Mouse (Mus musculus) embryonic facial prominence, embryonic 12.5 days (tissue): Measurements from ENCODE around the gene Lrrc8d. TPM values are rescaled to one million over a fixed set of nuclear protein-coding genes. Genes with fewer than 3 reads are reported as not detected.

ENCODE experiments used
- ATAC-seq: fragments of 200-750 bp; cut with Nextera tagmentation; 2 replicates; pipeline ENCODE4 v1.8.0; 2017; ENCODE audit not compliant: insufficient number of reproducible peaks, insufficient read depth, low FRiP score, low TSS enrichment
- H3K27ac ChIP-seq: fragments of 300-500 bp; sonication (generic); 2 replicates; pipeline ENCODE4 v1.5.1; 2016; ENCODE audit warnings: mild to moderate bottlenecking
- H3K27me3 ChIP-seq: fragments of 300-500 bp; sonication (generic); 2 replicates; pipeline ENCODE4 v1.6.1; 2016; ENCODE audit warnings: mild to moderate bottlenecking, moderate library complexity
- H3K36me3 ChIP-seq: fragments of 300-500 bp; sonication (generic); 2 replicates; pipeline ENCODE4 v1.6.1; 2016; ENCODE audit warnings: mild to moderate bottlenecking
- H3K4me1 ChIP-seq: fragments of 300-500 bp; sonication (generic); 2 replicates; pipeline ENCODE4 v1.6.1; 2016
- H3K4me2 ChIP-seq: fragments of 300-500 bp; sonication (generic); replicated peaks from 2 replicates; pipeline ENCODE4 v1.6.1; 2016; ENCODE audit warnings: mild to moderate bottlenecking, moderate library complexity
- H3K4me3 ChIP-seq: fragments of 300-500 bp; sonication (generic); 2 replicates; pipeline ENCODE4 v1.5.1; 2016; ENCODE audit warnings: mild to moderate bottlenecking
- H3K9ac ChIP-seq: fragments of 300-500 bp; sonication (generic); 2 replicates; pipeline ENCODE4 v1.6.1; 2016; ENCODE audit warnings: mild to moderate bottlenecking, moderate library complexity
- H3K9me3 ChIP-seq: fragments of 300-500 bp; sonication (generic); 2 replicates; pipeline ENCODE4 v1.6.1; 2016; ENCODE audit warnings: mild to moderate bottlenecking, moderate library complexity
- WGBS: fragments of 180-500 bp; shearing (Covaris S2); methylation state at CpG from one replicate; pipeline ENCODE4 v1.1.7; 2016; 5-methylcytosine and 5-hydroxymethylcytosine counted together
- polyA plus RNA-seq: library from polyadenylated mRNA; unstranded; fragments of >200 nt; fragmentation: Nextera tagmentation; extraction: Ambion mirVana; gene quantifications from 2 replicates; pipeline ENCODE4 v1.2.1, GENCODE M21; 2016

Gene Lrrc8d
- polyA plus RNA-seq, 1 experiment from 2014 or later: 26.5 TPM

DNA sequence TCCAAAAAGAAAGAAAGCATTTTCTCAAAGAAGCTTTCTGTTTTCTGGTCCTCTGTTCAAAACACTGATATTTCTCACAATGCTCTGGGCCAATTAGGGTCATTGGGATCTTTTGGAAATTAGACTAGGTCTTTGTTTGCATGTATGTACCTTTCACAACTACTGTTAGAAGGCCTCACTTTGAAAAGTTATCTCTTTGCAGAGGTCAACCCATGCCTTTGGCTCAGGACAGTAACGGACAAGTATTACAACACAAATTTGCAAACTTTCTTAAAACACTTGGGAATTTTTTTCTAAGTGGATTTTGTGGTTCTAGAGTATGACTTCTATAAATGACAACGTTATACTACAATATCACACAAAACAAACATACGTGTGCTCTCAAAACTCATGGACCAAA is 128.3 kb downstream of the Lrrc8d start:
- no peaks in the 10 kb centered on the region for H3K9me3 ChIP-seq
- no peak overlapping the region for H3K9ac ChIP-seq
- H3K36me3 ChIP-seq: no peaks in the 10 kb centered on the region
- no peaks in the 10 kb centered on the region for H3K27me3 ChIP-seq
- WGBS: 92% methylated on average over 3 of the region's 3 CpGs
- H3K27ac ChIP-seq: no peak overlapping the region
- no peak overlapping the region for H3K4me3 ChIP-seq
- peaks cover 9% of the 10 kb centered on the region for H3K4me1 ChIP-seq
- no peak for ATAC-seq
- H3K4me2 ChIP-seq: no peak overlapping the region

GRCm38 (mm10) chr5:105829008-105829586 is 129.3 kb downstream of the Lrrc8d start:
- Histone ChIP-seq H3K27me3 (no peaks in the 10 kb centered on the region), H3K4me3 (no peak overlapping the region), H3K4me2 (no peak overlapping the region), H3K27ac (no peak overlapping the region; the same call in 1 of the 2 replicates), H3K36me3 (no peaks in the 10 kb centered on the region), H3K4me1 (no peaks in the 10 kb centered on the region), H3K9ac (no peak overlapping the region), H3K9me3 (no peaks in the 10 kb centered on the region)
- ATAC-seq: no peak
- WGBS: 42% methylated on average over 7 of the region's 7 CpGs

GRCm38 (mm10) chr5:105832140-105832539 is 132.4 kb downstream of the Lrrc8d start:
- Histone ChIP-seq H3K27ac (no peak overlapping the region), H3K4me2 (no peak overlapping the region), H3K27me3 (no peaks in the 10 kb centered on the region), H3K9ac (no peak overlapping the region), H3K4me3 (no peak overlapping the region), H3K36me3 (no peaks in the 10 kb centered on the region), H3K9me3 (no peaks in the 10 kb centered on the region), H3K4me1 (no peaks in the 10 kb centered on the region)
- no peak for ATAC-seq
- 62% methylated on average over 7 of the region's 7 CpGs for WGBS

- ATAC-seq: no peak
- no peak overlapping the region for H3K9ac ChIP-seq
- H3K4me2 ChIP-seq: no peak overlapping the region
- H3K27ac ChIP-seq: no peak overlapping the region
- WGBS: 63% methylated on average over 3 of the region's 3 CpGs
- no peaks in the 10 kb centered on the region for H3K36me3 ChIP-seq
- no peaks in the 10 kb centered on the region for H3K4me1 ChIP-seq
- no peaks in the 10 kb centered on the region for H3K9me3 ChIP-seq
- no peaks in the 10 kb centered on the region for H3K27me3 ChIP-seq
- H3K4me3 ChIP-seq: no peak overlapping the region
Measured at GRCm38 (mm10) chr5:105833923-105834322, 134.2 kb downstream of the Lrrc8d start.

DNA sequence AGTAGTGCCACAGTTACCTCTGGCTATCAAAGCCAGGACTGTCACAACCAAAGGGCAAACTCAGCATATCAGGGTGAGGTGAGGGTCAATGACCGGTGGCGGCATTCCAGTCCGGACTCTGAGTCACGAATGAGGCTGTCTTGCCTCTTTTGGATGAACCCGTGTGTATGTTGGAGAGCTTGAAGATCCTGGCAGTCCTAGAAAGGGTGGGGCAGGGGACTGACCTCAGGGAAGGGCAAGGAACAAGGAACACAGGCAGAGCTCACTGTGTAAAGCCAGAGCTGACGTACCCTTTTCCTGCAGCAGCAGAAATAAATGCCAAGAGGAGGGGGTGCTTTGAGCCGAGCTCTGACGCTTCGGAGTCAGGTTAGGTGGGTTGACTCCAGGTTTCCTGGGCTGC is 136.2 kb downstream of the Lrrc8d start:
- no peaks in the 10 kb centered on the region for H3K4me1 ChIP-seq
- ATAC-seq: no peak
- H3K4me3 ChIP-seq: no peak overlapping the region
- H3K9me3 ChIP-seq: no peaks in the 10 kb centered on the region
- no peak overlapping the region for H3K9ac ChIP-seq
- 71% methylated on average over 9 of the region's 9 CpGs for WGBS
- H3K27ac ChIP-seq: no peak overlapping the region
- no peaks in the 10 kb centered on the region for H3K27me3 ChIP-seq
- no peaks in the 10 kb centered on the region for H3K36me3 ChIP-seq
- H3K4me2 ChIP-seq: no peak overlapping the region

DNA sequence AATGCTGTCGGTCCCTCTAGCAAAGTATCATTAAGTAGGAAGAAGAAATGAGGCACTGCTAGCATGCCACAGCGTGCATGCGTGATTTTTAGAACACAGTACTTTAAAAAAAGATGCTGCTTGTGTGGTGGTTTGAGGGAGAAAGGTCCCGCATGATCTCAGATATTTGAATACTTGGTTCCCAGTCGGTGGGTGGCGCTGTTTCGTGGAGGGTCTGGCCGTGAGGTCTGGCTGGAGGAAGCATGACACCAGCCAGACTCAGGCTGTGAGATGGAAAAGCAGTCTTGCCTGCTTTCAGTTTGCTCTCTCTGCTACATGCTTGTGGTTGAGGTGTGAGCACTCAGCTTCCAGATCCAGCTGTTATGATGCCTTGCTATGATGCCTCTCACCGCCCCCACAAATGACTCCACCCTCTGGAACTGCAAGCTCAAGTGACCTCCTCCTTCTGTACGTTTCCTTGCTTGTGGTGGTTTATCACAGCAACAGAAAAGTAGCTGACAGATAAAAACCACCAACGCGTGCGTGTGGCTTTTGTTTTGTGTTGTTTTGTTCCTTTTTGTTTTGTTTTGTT is 140.1 kb downstream of the Lrrc8d start:
- no peak overlapping the region for H3K27ac ChIP-seq
- H3K27me3 ChIP-seq: no peaks in the 10 kb centered on the region
- no peaks in the 10 kb centered on the region for H3K36me3 ChIP-seq
- no peaks in the 10 kb centered on the region for H3K4me1 ChIP-seq
- no peak overlapping the region for H3K4me3 ChIP-seq
- H3K4me2 ChIP-seq: no peak overlapping the region
- no peak overlapping the region for H3K9ac ChIP-seq
- no peaks in the 10 kb centered on the region for H3K9me3 ChIP-seq
- 76% methylated on average over 13 of the region's 13 CpGs for WGBS
- no peak for ATAC-seq

GRCm38 (mm10) chr5:105844044-105844753 is 144.4 kb downstream of the Lrrc8d start:
- Histone ChIP-seq H3K4me2 (no peak overlapping the region), H3K4me3 (no peak overlapping the region), H3K4me1 (peaks cover under 1% of the 10 kb centered on the region; the same call in 1 of the 2 replicates), H3K27me3 (no peaks in the 10 kb centered on the region), H3K9ac (no peak overlapping the region), H3K9me3 (no peaks in the 10 kb centered on the region), H3K27ac (no peak overlapping the region), H3K36me3 (no peaks in the 10 kb centered on the region)
- ATAC-seq: no peak
- WGBS: 80% methylated on average over 10 of the region's 10 CpGs

DNA sequence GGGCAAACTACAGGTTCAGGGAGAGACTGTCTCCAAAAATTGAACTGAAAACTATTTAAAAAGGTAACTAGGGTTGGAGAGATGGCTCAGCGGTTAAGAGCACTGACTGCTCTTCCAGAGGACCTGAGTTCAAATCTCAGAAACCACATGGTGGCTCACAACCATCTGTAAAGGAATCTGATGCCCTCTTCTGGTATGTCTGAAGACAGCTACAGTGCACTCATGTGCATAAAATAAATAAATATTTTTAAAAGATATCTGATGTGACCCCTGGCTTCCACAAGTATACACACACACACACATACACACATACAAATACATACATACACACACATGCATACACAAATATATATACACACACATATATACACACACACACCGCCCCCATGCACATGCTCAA is 145.3 kb downstream of the Lrrc8d start:
- ATAC-seq: no peak
- WGBS: 88% methylated on average over 2 of the region's 2 CpGs

DNA sequence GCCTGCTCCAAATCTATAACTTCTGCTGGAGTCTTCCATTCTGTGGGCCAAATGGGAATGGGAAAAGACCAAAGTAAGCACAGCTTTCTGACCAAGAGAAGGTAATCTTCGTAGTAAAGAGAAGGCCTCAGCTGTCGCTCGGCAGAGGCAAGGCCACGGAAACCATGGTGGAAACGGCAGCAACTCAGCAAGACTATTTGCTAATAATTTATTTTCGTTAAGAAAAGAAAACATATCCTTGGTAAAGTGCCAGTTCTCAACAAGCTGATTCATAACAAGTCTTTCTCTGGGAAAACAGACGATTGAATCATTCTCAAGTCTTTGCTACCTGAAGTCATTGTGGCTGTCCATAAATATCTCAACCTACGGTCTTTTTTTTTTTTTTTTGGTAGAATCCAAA is 148.0 kb downstream of the Lrrc8d start:
- Histone ChIP-seq H3K27me3 (no peaks in the 10 kb centered on the region), H3K9me3 (no peaks in the 10 kb centered on the region), H3K4me1 (peaks cover 6% of the 10 kb centered on the region; the same call in 1 of the 2 replicates), H3K4me3 (no peak overlapping the region), H3K9ac (no peak overlapping the region), H3K36me3 (no peaks in the 10 kb centered on the region), H3K27ac (no peak overlapping the region), H3K4me2 (no peak overlapping the region)
- ATAC-seq: no peak
- WGBS: 84% methylated on average over 8 of the region's 8 CpGs

More for the DNA sequence above, 145.3 kb downstream of the Lrrc8d start:
- H3K9ac ChIP-seq: no peak overlapping the region
- no peak overlapping the region for H3K27ac ChIP-seq
- H3K9me3 ChIP-seq: no peaks in the 10 kb centered on the region
- H3K36me3 ChIP-seq: no peaks in the 10 kb centered on the region
- H3K4me1 ChIP-seq: peaks cover 6% of the 10 kb centered on the region; the same call in 1 of the 2 replicates
- no peak overlapping the region for H3K4me3 ChIP-seq
- no peaks in the 10 kb centered on the region for H3K27me3 ChIP-seq
- no peak overlapping the region for H3K4me2 ChIP-seq

DNA sequence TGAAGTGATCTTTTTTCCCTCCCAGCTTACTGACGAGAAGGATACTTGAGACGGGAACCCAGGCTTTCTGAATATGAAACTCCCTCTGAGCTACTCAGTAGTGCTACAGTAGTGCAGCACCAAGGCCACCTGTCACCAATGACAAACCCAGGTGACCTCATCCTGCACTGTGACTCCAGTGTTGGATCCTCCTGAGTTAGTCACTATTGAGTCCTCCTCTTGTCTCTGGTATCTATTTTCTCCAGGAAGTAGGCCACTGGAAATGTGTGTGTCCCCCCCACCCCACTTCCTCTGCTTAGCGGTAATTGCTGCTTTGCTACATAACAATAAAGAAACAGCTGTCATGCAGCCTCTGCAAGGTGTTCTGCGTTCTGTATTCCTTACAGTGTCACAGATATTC is 149.5 kb downstream of the Lrrc8d start:
- no peaks in the 10 kb centered on the region for H3K27me3 ChIP-seq
- H3K27ac ChIP-seq: no peak overlapping the region
- H3K4me1 ChIP-seq: peaks cover 9% of the 10 kb centered on the region; the same call in 1 of the 2 replicates
- H3K9me3 ChIP-seq: no peaks in the 10 kb centered on the region
- H3K36me3 ChIP-seq: no peaks in the 10 kb centered on the region
- WGBS: 65% methylated on average over 4 of the region's 4 CpGs
- no peak overlapping the region for H3K4me2 ChIP-seq
- ATAC-seq: no peak
- no peak overlapping the region for H3K4me3 ChIP-seq
- no peak overlapping the region for H3K9ac ChIP-seq

- no peak overlapping the region for H3K4me2 ChIP-seq
- peaks cover 9% of the 10 kb centered on the region; the same call in 1 of the 2 replicates for H3K4me1 ChIP-seq
- H3K9ac ChIP-seq: no peak overlapping the region
- ATAC-seq: no peak
- no peaks in the 10 kb centered on the region for H3K9me3 ChIP-seq
- H3K27ac ChIP-seq: no peak overlapping the region
- no peak overlapping the region for H3K4me3 ChIP-seq
- no peaks in the 10 kb centered on the region for H3K36me3 ChIP-seq
- no peaks in the 10 kb centered on the region for H3K27me3 ChIP-seq
- 62% methylated on average over 3 of the region's 3 CpGs for WGBS
Measured at GRCm38 (mm10) chr5:105849643-105850042, 149.9 kb downstream of the Lrrc8d start.

- Histone ChIP-seq H3K9ac (no peak overlapping the region), H3K9me3 (no peaks in the 10 kb centered on the region), H3K27ac (no peak overlapping the region), H3K36me3 (no peaks in the 10 kb centered on the region), H3K27me3 (no peaks in the 10 kb centered on the region), H3K4me1 (peaks cover 17% of the 10 kb centered on the region; the same call in 1 of the 2 replicates), H3K4me2 (no peak overlapping the region), H3K4me3 (no peak overlapping the region)
- ATAC-seq: no peak
- 75% methylated on average over 9 of the region's 9 CpGs for WGBS
Measured at GRCm38 (mm10) chr5:105853271-105853670, 153.5 kb downstream of the Lrrc8d start.
